Mouse (Mus musculus) embryonic facial prominence, embryonic 10.5 days (tissue): Measurements from ENCODE around the gene Trub2. TPM values are rescaled to one million over a fixed set of nuclear protein-coding genes. Genes with fewer than 3 reads are reported as not detected.

ENCODE experiments used
- DNase-seq: peaks from one replicate; pipeline ENCODE4 v3.0.0-alpha.2; 2017; ENCODE audit warnings: low spot score
- H3K27ac ChIP-seq: fragments of 300-500 bp; sonication (generic); replicated peaks from 2 replicates; pipeline ENCODE4 v1.5.1; 2016; ENCODE audit warnings: mild to moderate bottlenecking
- H3K27me3 ChIP-seq: fragments of 300-500 bp; sonication (generic); replicated peaks from 2 replicates; pipeline ENCODE4 v1.6.1; 2016; ENCODE audit warnings: low read depth, mild to moderate bottlenecking; ENCODE audit not compliant: poor library complexity, severe bottlenecking
- H3K36me3 ChIP-seq: fragments of 300-500 bp; sonication (generic); replicated peaks from 2 replicates; pipeline ENCODE4 v1.6.1; 2016; ENCODE audit warnings: mild to moderate bottlenecking, moderate library complexity
- H3K4me1 ChIP-seq: fragments of 300-500 bp; sonication (generic); 2 replicates; pipeline ENCODE4 v1.6.1; 2016
- H3K4me3 ChIP-seq: fragments of 300-500 bp; sonication (generic); 2 replicates; pipeline ENCODE4 v1.5.1; 2016; ENCODE audit warnings: mild to moderate bottlenecking, moderate library complexity
- H3K9me3 ChIP-seq: fragments of 300-500 bp; sonication (generic); 2 replicates; pipeline ENCODE4 v1.6.1; 2016; ENCODE audit warnings: mild to moderate bottlenecking
- WGBS: fragments of 180-500 bp; shearing (Covaris S2); methylation state at CpG from one replicate; pipeline ENCODE4 v1.1.7; 2016; 5-methylcytosine and 5-hydroxymethylcytosine counted together
- polyA plus RNA-seq: library from polyadenylated mRNA; unstranded; fragments of >200 nt; fragmentation: Nextera tagmentation; extraction: Ambion mirVana; gene quantifications from 2 replicates; pipeline ENCODE4 v1.2.1, GENCODE M21; 2016

Gene Trub2
- polyA plus RNA-seq, 1 experiment from 2014 or later: 60.7 TPM

DNA sequence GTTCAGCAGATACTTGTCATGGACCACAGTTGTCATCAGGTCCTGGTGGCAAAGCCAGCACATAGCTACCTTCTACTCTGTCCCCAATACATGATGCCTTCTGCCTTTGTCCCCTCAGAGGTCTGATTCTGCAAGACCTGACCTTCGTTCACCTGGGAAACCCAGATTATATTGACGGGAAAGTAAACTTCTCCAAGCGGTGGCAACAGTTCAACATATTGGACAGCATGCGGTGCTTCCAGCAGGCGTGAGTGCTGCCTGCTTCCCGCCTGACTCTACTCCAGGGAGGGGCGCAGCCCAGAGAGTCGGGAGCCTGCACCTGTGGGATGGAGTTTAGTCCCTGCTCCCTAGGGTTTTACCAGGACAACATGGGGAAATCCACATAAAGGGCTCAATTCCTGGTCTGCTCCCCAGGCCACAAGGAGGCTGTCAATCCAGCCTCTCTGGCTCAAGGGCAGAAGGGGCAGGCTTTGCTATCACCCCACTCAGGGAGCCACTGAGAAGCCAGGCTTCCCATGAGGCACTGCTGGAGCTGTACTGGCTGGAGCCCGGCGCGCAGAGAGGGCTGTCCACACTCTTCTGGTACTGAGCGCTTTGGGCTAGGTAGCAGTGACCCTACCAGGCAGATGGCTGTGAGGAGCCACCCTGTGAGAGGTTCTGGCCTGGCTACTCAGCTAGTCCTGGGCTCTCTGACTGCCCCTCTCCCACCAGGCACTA lies 50.9 kb downstream of the Trub2 start:
- H3K27ac ChIP-seq: no peak overlapping the region
- no peaks in the 10 kb centered on the region for H3K27me3 ChIP-seq
- H3K4me1 ChIP-seq: no peaks in the 10 kb centered on the region
- peaks cover 83% of the 10 kb centered on the region for H3K36me3 ChIP-seq
- H3K4me3 ChIP-seq: no peak overlapping the region
- no peak for DNase-seq
- no peaks in the 10 kb centered on the region for H3K9me3 ChIP-seq
- WGBS: 90% methylated on average over 12 of the region's 12 CpGs

DNA sequence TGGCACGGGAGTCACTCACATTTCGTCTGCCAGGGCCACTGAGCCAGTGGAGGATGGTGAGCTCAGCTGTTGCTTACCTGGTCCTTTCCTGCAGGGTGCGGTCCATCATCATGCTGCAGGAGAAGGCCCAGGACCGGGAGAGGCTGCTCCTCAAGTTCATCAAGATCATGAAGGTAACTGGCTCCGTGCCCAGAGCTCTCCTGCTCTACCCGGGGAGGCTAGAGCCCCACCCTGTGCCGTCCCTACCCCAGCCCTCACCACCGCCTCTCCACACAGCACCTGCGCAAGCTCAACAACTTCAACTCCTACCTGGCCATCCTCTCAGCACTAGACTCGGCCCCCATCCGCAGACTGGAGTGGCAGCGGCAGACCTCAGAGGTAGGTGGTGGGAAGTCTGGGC lies 52.6 kb downstream of the Trub2 start:
- no peak for DNase-seq
- Histone ChIP-seq H3K36me3 (peaks cover 99% of the 10 kb centered on the region), H3K4me1 (no peaks in the 10 kb centered on the region), H3K9me3 (no peaks in the 10 kb centered on the region), H3K27me3 (no peaks in the 10 kb centered on the region), H3K27ac (no peak overlapping the region), H3K4me3 (no peak overlapping the region)
- 95% methylated on average over 12 of the region's 12 CpGs for WGBS

DNA sequence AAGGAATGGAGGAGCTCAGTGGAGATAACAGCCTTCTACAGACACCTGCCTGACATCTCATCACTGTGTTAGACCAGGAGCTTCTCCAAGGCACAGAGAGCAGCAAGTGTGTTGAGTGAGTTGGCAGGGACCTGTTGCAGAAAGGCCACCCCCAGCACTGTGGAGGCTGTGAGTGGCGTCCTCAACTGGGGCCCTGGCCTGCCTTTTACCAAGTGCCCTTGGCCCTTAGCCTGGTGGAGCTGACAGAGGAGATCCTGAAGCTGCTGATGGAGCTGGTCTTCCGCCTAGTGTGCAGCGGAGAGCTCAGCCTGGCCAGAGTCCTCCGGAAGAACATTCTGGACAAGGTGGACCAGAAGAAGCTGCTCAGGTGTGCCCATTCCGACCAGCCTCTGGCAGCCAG lies 55.0 kb downstream of the Trub2 start:
- 94% methylated on average over 5 of the region's 5 CpGs for WGBS

GRCm38 (mm10) chr2:29732559-29732958 lies 55.7 kb downstream of the Trub2 start:
- Histone ChIP-seq H3K27me3 (no peaks in the 10 kb centered on the region), H3K9me3 (no peaks in the 10 kb centered on the region), H3K4me3 (no peak overlapping the region), H3K27ac (no peak overlapping the region), H3K4me1 (no peaks in the 10 kb centered on the region), H3K36me3 (peaks cover 99% of the 10 kb centered on the region)
- 91% methylated on average over 10 of the region's 10 CpGs for WGBS
- DNase-seq: no peak

More for the DNA sequence above, 55.0 kb downstream of the Trub2 start:
- H3K9me3 ChIP-seq: no peaks in the 10 kb centered on the region
- no peak overlapping the region for H3K27ac ChIP-seq
- DNase-seq: no peak
- no peaks in the 10 kb centered on the region for H3K27me3 ChIP-seq
- no peaks in the 10 kb centered on the region for H3K4me1 ChIP-seq
- no peak overlapping the region for H3K4me3 ChIP-seq
- H3K36me3 ChIP-seq: peaks cover 99% of the 10 kb centered on the region

GRCm38 (mm10) chr2:29731545-29731944 lies 56.8 kb downstream of the Trub2 start:
- Histone ChIP-seq H3K27ac (no peak overlapping the region), H3K9me3 (no peaks in the 10 kb centered on the region), H3K27me3 (no peaks in the 10 kb centered on the region), H3K36me3 (peaks cover 99% of the 10 kb centered on the region), H3K4me3 (no peak overlapping the region), H3K4me1 (no peaks in the 10 kb centered on the region)
- peak; percentile 32 for DNase-seq
- 67% methylated on average over 3 of the region's 3 CpGs for WGBS

- 63% methylated on average over 2 of the region's 2 CpGs for WGBS
Measured at GRCm38 (mm10) chr2:29729500-29729899, 58.8 kb downstream of the Trub2 start.

GRCm38 (mm10) chr2:29724664-29725365 lies 63.5 kb downstream of the Trub2 start:
- 82% methylated on average over 5 of the region's 5 CpGs for WGBS
- Histone ChIP-seq H3K36me3 (peaks cover 100% of the 10 kb centered on the region), H3K9me3 (no peaks in the 10 kb centered on the region), H3K4me3 (no peak overlapping the region), H3K27ac (no peak overlapping the region), H3K27me3 (no peaks in the 10 kb centered on the region), H3K4me1 (no peaks in the 10 kb centered on the region)
- no peak for DNase-seq

More at GRCm38 (mm10) chr2:29729500-29729899, 58.8 kb downstream of the Trub2 start:
- Histone ChIP-seq H3K27me3 (no peaks in the 10 kb centered on the region), H3K4me1 (no peaks in the 10 kb centered on the region), H3K4me3 (no peak overlapping the region), H3K36me3 (peaks cover 99% of the 10 kb centered on the region), H3K9me3 (no peaks in the 10 kb centered on the region), H3K27ac (no peak overlapping the region)
- no peak for DNase-seq

DNA sequence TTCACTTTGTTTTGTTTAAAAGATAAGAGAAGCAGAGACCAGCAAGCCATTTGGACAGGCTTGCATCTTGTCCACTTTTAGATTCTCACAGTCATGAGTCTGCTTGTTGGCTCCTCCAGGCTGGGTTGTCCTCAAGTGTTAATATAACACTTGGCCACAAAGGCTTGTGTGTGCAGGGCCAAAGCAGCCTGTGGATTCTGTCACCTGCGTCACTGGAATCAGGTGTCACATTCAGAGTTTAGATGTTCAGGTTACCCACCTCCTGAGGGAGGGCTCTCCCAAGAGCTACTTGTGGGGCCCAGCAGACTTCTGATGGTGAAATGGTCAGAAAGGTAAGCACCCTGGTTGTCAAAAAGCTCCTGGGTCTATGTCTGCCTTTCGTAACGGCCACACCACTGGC lies 65.2 kb downstream of the Trub2 start:
- Histone ChIP-seq H3K27me3 (no peaks in the 10 kb centered on the region), H3K4me3 (no peak overlapping the region), H3K36me3 (peaks cover 100% of the 10 kb centered on the region), H3K27ac (no peak overlapping the region), H3K9me3 (no peaks in the 10 kb centered on the region), H3K4me1 (no peaks in the 10 kb centered on the region)
- no peak for DNase-seq
- WGBS: 93% methylated on average over 3 of the region's 3 CpGs

DNA sequence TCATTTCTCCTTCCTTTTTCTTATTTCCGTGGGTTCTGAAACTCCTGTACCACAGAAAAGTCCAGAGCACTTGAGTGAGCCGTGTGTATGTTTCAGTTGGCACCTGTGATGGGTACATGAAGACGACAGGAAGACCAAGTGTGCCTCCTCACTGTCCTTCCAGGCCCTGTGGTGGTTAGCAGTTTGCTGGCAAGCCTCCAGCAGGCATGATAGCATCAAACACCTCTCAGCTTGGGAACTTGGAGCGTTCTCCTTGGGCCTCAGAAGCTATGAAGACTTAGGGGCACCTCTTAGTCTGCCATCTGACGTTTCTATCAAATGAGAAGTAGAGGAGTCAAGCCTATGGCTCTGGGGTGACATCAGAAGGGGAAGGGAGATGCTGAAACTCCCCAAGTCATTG lies 69.7 kb downstream of the Trub2 start:
- no peak for DNase-seq
- Histone ChIP-seq H3K9me3 (no peaks in the 10 kb centered on the region), H3K4me1 (peaks cover 20% of the 10 kb centered on the region), H3K27me3 (no peaks in the 10 kb centered on the region), H3K27ac (no peak overlapping the region), H3K36me3 (peaks cover 99% of the 10 kb centered on the region), H3K4me3 (no peak overlapping the region)
- WGBS: 92% methylated on average over 5 of the region's 5 CpGs

- Histone ChIP-seq H3K9me3 (no peaks in the 10 kb centered on the region), H3K27ac (peak overlapping the region; percentile 36), H3K4me1 (peaks cover 20% of the 10 kb centered on the region), H3K4me3 (no peak overlapping the region), H3K27me3 (no peaks in the 10 kb centered on the region), H3K36me3 (peaks cover 99% of the 10 kb centered on the region)
- DNase-seq: peak; percentile 76
- WGBS: 13% methylated on average over 6 of the region's 6 CpGs
Measured at GRCm38 (mm10) chr2:29716691-29717090, 71.6 kb downstream of the Trub2 start.

- 35% methylated on average over 7 of the region's 7 CpGs for WGBS
- peak overlapping the region; percentile 36 for H3K27ac ChIP-seq
- H3K27me3 ChIP-seq: no peaks in the 10 kb centered on the region
- peaks cover 99% of the 10 kb centered on the region for H3K36me3 ChIP-seq
- no peaks in the 10 kb centered on the region for H3K9me3 ChIP-seq
- DNase-seq: no peak
- H3K4me3 ChIP-seq: no peak overlapping the region
- peaks cover 20% of the 10 kb centered on the region for H3K4me1 ChIP-seq
Measured at GRCm38 (mm10) chr2:29716143-29716542, 72.2 kb downstream of the Trub2 start.

DNA sequence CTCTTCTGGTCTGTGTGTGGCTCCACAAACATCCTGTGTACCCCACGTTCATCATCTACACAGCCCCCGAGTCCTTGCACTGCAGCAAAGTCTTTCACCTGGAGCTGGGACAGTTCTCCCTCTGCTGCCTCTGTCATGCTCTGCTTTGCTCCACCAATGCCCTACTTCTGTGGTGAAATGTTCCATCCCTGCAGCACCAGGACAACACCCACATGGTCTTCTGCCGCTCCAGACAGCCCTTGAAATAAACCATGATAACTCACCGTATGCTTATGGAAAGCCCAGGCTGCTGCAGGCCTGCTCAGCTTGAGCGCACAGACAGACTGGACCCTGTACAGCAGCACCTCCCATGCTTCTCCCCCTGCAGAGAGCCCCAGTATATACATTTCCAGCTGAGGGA lies 74.2 kb downstream of the Trub2 start:
- Histone ChIP-seq H3K4me1 (peaks cover 20% of the 10 kb centered on the region), H3K9me3 (no peaks in the 10 kb centered on the region), H3K27ac (no peak overlapping the region), H3K36me3 (peaks cover 93% of the 10 kb centered on the region), H3K4me3 (no peak overlapping the region), H3K27me3 (no peaks in the 10 kb centered on the region)
- 95% methylated on average over 5 of the region's 5 CpGs for WGBS
- DNase-seq: no peak

- Histone ChIP-seq H3K27me3 (no peaks in the 10 kb centered on the region), H3K4me3 (no peak overlapping the region), H3K27ac (no peak overlapping the region), H3K4me1 (peaks cover 20% of the 10 kb centered on the region), H3K9me3 (no peaks in the 10 kb centered on the region), H3K36me3 (peaks cover 91% of the 10 kb centered on the region)
- no peak for DNase-seq
- WGBS: 83% methylated on average over 2 of the region's 2 CpGs
Measured at GRCm38 (mm10) chr2:29713501-29713900, 74.8 kb downstream of the Trub2 start.
